Mouse (Mus musculus): ENCODE data around the gene Uxs1.

The Uxs1 gene

GRCm38 (mm10) chr1:43803906-43804474, 23.6 kb downstream of the Uxs1 start:
- in situ Hi-C loops (cut with MboI; ENCODE audit: low sequenced_read_pairs): no loop called here

- in situ Hi-C loops (cut with MboI; ENCODE audit: low sequenced_read_pairs): no loop called here
Observed at GRCm38 (mm10) chr1:43798048-43798447, 29.6 kb downstream of the Uxs1 start.

- in situ Hi-C loops (cut with MboI; ENCODE audit: low sequenced_read_pairs): no loop called here
Observed at GRCm38 (mm10) chr1:43789765-43790164, 37.8 kb downstream of the Uxs1 start.

GRCm38 (mm10) chr1:43786711-43787110, 40.9 kb downstream of the Uxs1 start:
- in situ Hi-C loops (cut with MboI; ENCODE audit: low sequenced_read_pairs): no loop called here

GRCm38 (mm10) chr1:43785316-43785715, 42.3 kb downstream of the Uxs1 start:
- in situ Hi-C loops (cut with MboI; ENCODE audit: low sequenced_read_pairs): no loop called here

- in situ Hi-C loops (cut with MboI; ENCODE audit: low sequenced_read_pairs): no loop called here
Observed at GRCm38 (mm10) chr1:43783186-43783585, 44.4 kb downstream of the Uxs1 start.

- in situ Hi-C loops (cut with MboI; ENCODE audit: low sequenced_read_pairs): no loop called here
Observed at GRCm38 (mm10) chr1:43782680-43783079, 44.9 kb downstream of the Uxs1 start.

GRCm38 (mm10) chr1:43781672-43782071, 45.9 kb downstream of the Uxs1 start:
- in situ Hi-C loops (cut with MboI; ENCODE audit: low sequenced_read_pairs): no loop called here

GRCm38 (mm10) chr1:43781195-43781594, 46.4 kb downstream of the Uxs1 start:
- in situ Hi-C loops (cut with MboI; ENCODE audit: low sequenced_read_pairs): no loop called here

- in situ Hi-C loops (cut with MboI; ENCODE audit: low sequenced_read_pairs): no loop called here
Observed at GRCm38 (mm10) chr1:43776106-43776505, 51.5 kb downstream of the Uxs1 start.

GRCm38 (mm10) chr1:43774126-43774525, 53.5 kb downstream of the Uxs1 start:
- in situ Hi-C loops (cut with MboI; ENCODE audit: low sequenced_read_pairs): no loop called here

- in situ Hi-C loops (cut with MboI; ENCODE audit: low sequenced_read_pairs): no loop called here
Observed at GRCm38 (mm10) chr1:43772694-43773093, 54.9 kb downstream of the Uxs1 start.

GRCm38 (mm10) chr1:43770032-43770431, 57.6 kb downstream of the Uxs1 start:
- in situ Hi-C loops (cut with MboI; ENCODE audit: low sequenced_read_pairs): no loop called here

- in situ Hi-C loops (cut with MboI; ENCODE audit: low sequenced_read_pairs): loop anchor here (10.0 kb wide), 1 partner anchor 295 kb away; the partner anchor contains the start of gene Gm8251
Observed at GRCm38 (mm10) chr1:43769348-43769747, 58.3 kb downstream of the Uxs1 start.

GRCm38 (mm10) chr1:43768385-43768990, 59.1 kb downstream of the Uxs1 start:
- in situ Hi-C loops (cut with MboI; ENCODE audit: low sequenced_read_pairs): loop anchor here (10.0 kb wide), 1 partner anchor 296 kb away; the partner anchor contains the start of gene Gm8251

- in situ Hi-C loops (cut with MboI; ENCODE audit: low sequenced_read_pairs): loop anchor here (10.0 kb wide), 1 partner anchor 298 kb away; the partner anchor contains the start of gene Gm8251
Observed at GRCm38 (mm10) chr1:43766328-43766727, 61.3 kb downstream of the Uxs1 start.

- in situ Hi-C loops (cut with MboI; ENCODE audit: low sequenced_read_pairs): loop anchor here (10.0 kb wide), 1 partner anchor 300 kb away; the partner anchor contains the start of gene Gm8251
Observed at GRCm38 (mm10) chr1:43764481-43764880, 63.1 kb downstream of the Uxs1 start.

GRCm38 (mm10) chr1:43760085-43760484, 67.5 kb downstream of the Uxs1 start:
- in situ Hi-C loops (cut with MboI; ENCODE audit: low sequenced_read_pairs): loop anchor here (10.0 kb wide), 1 partner anchor 305 kb away; the partner anchor contains the start of gene Gm8251

- in situ Hi-C loops (cut with MboI; ENCODE audit: low sequenced_read_pairs): no loop called here
Observed at GRCm38 (mm10) chr1:43754448-43755312, 72.9 kb downstream of the Uxs1 start.

GRCm38 (mm10) chr1:43738519-43738894, 89.1 kb downstream of the Uxs1 start:
- in situ Hi-C loops (cut with MboI; ENCODE audit: low sequenced_read_pairs): no loop called here

- in situ Hi-C loops (cut with MboI; ENCODE audit: low sequenced_read_pairs): no loop called here
Observed at GRCm38 (mm10) chr1:43737812-43738518, 89.6 kb downstream of the Uxs1 start.
